Mouse (Mus musculus) forebrain, embryonic 11.5 days (tissue): ENCODE data around the gene Timm22. TPM values are rescaled to one million over a fixed set of nuclear protein-coding genes. Genes with fewer than 3 reads are reported as not detected.

Source experiments
- polyA plus RNA-seq: library from polyadenylated mRNA; unstranded; fragments of >200 nt; fragmentation: Nextera tagmentation; extraction: Ambion mirVana; gene quantifications from 2 replicates; pipeline ENCODE4 v1.2.1, GENCODE M21; 2014

The Timm22 gene
- polyA plus RNA-seq, 1 experiment from 2014 or later = 109 TPM

Other genes with a start within 250 kb of the Timm22 start
- gene Vps53, start 227.3 kb upstream of the Timm22 start, polyA plus RNA-seq = 41.5 and 43.6 TPM in 2 replicates
- 34.6 and 35.1 TPM in 2 replicates for gene Fam57a, start 227.3 kb upstream of the Timm22 start, polyA plus RNA-seq
- gene Dbil5, start 189.3 kb upstream of the Timm22 start, polyA plus RNA-seq = 0.48 TPM in 1 of 2 replicates, not detected in the other
- 46.2 and 52.9 TPM in 2 replicates for gene Gemin4, start 189.3 kb upstream of the Timm22 start, polyA plus RNA-seq
- 18.6 and 20.7 TPM in 2 replicates for gene Mrm3, start 163.2 kb upstream of the Timm22 start, polyA plus RNA-seq
- 122 and 125 TPM in 2 replicates for gene Glod4, start 163.2 kb upstream of the Timm22 start, polyA plus RNA-seq
- gene Nxn, start 7.8 kb upstream of the Timm22 start, polyA plus RNA-seq = 52.3 and 65.1 TPM in 2 replicates
- 46.4 and 50.5 TPM in 2 replicates for gene Abr, start 215.4 kb downstream of the Timm22 start, polyA plus RNA-seq